Mouse (Mus musculus) retina, postnatal 1 day (tissue): ENCODE results near the gene Tgif2.
"Not testable (repeated sequence)": the region's sequence is repeated elsewhere in the genome, so short reads cannot be mapped to it uniquely, and the experiment has no call there.

Source experiments
- DNase-seq: peaks from one replicate; pipeline ENCODE4 v3.0.0-alpha.2; 2012

Tgif2 gene

GRCm38 (mm10) chr2:156839319-156840191 lies at the start of gene Tgif2:
Tgif2 (plus strand) TSS chr2:156840007.
- DNase-seq: peak; percentile 96

- no peak for DNase-seq
These were observed 41.3 kb upstream of the Tgif2 start for GRCm38 (mm10) chr2:156798516-156798915.

- DNase-seq: no peak
These were observed 38.8 kb upstream of the Tgif2 start for GRCm38 (mm10) chr2:156801045-156801444.

- DNase-seq: not testable (repeated sequence)
These were observed 37.7 kb upstream of the Tgif2 start for GRCm38 (mm10) chr2:156802116-156802515.

GRCm38 (mm10) chr2:156803698-156804372 lies 36.0 kb upstream of the Tgif2 start:
- no peak for DNase-seq

- DNase-seq: no peak
These were observed 35.2 kb upstream of the Tgif2 start for GRCm38 (mm10) chr2:156804589-156804988.

GRCm38 (mm10) chr2:156806886-156807285 lies 32.9 kb upstream of the Tgif2 start:
- no peak for DNase-seq

- DNase-seq: peak; percentile 87
These were observed 30.2 kb upstream of the Tgif2 start for GRCm38 (mm10) chr2:156809579-156809978.

- DNase-seq: no peak
These were observed 29.1 kb upstream of the Tgif2 start for GRCm38 (mm10) chr2:156810716-156811115.

GRCm38 (mm10) chr2:156811556-156811955 lies 28.3 kb upstream of the Tgif2 start:
- DNase-seq: no peak

- peak; percentile 46 for DNase-seq
These were observed 25.4 kb upstream of the Tgif2 start for GRCm38 (mm10) chr2:156814344-156814801.

GRCm38 (mm10) chr2:156814893-156815292 lies 24.9 kb upstream of the Tgif2 start:
- DNase-seq: peak; percentile 20

- DNase-seq: no peak
These were observed 24.4 kb upstream of the Tgif2 start for GRCm38 (mm10) chr2:156815412-156815811.

- DNase-seq: no peak
These were observed 23.7 kb upstream of the Tgif2 start for GRCm38 (mm10) chr2:156816116-156816515.

GRCm38 (mm10) chr2:156825128-156825527 lies 14.7 kb upstream of the Tgif2 start:
- not testable (repeated sequence) for DNase-seq

- DNase-seq: no peak
These were observed 5.5 kb upstream of the Tgif2 start for GRCm38 (mm10) chr2:156834336-156834735.

- no peak for DNase-seq
These were observed 968 bp upstream of the Tgif2 start for GRCm38 (mm10) chr2:156838839-156839238.

- peak; percentile 86 for DNase-seq
These were observed 657 bp downstream of the Tgif2 start for GRCm38 (mm10) chr2:156840301-156841027.

GRCm38 (mm10) chr2:156841028-156841840 lies 1.4 kb downstream of the Tgif2 start:
- peak; percentile 74 for DNase-seq

- peak; percentile 58 for DNase-seq
These were observed 2.3 kb downstream of the Tgif2 start for GRCm38 (mm10) chr2:156841841-156842706.

- no peak for DNase-seq
These were observed 2.9 kb downstream of the Tgif2 start for GRCm38 (mm10) chr2:156842711-156843110.
